Comparison of ENCODE assay signal across 9 mouse cellular contexts in genomic region chr4:55480322-55480767, GRCm38 (mm10). TPM values are rescaled to one million over a fixed set of nuclear protein-coding genes. Genes with fewer than 3 reads are reported as not detected.
DNase-seq lines count a peak whose midpoint lies in the region; TF ChIP-seq lines count a peak whose summit lies in the region.
"Had no signal": no experiment of that assay in that cellular context is flagged by ENCODE, and none has a peak within 500 bp of the region (broad histone marks: within the 10 kb centered on the region; RNA-seq: fewer than 3 reads in every experiment).

No protein-coding gene starts in this region.

- no peak overlapping the region for H3K27ac ChIP-seq in cortical plate, adult 2 months (ENCODE audit: insufficient read depth, low read length)
- H3K27ac ChIP-seq: macrophage had no signal

- no peaks in the 10 kb centered on the region for H3K4me1 ChIP-seq in cortical plate, adult 2 months (ENCODE audit: control insufficient read depth, insufficient read depth, low read length)

- intact Hi-C loops in gastrocnemius, postnatal 14 days (cut with DNase I; ENCODE audit: low total_unique reads) = no loop called here

- DNase-seq in T-cell, adult 2 months (ENCODE audit: low spot score) = peak; percentile 35
- DNase-seq in gastrocnemius, postnatal 14 days = peak; percentile 72
- DNase-seq in induced T-regulatory cell, adult 2 months (ENCODE audit: low read depth) = peak; percentile 68
- peak; percentile 63 to 78 for DNase-seq in left cerebral cortex, adult 18-20 months (ENCODE audit: low spot score in 2 of 2)
- peak; percentile 78 for DNase-seq in lung, postnatal 36 days
- peak; percentile 46 for DNase-seq in retina, postnatal 7 days (ENCODE audit: low read depth, low spot score)
- DNase-seq in urinary bladder, adult 18-20 months (ENCODE audit: low spot score in 2 of 2) = peak; percentile 39 to 75

- no peak overlapping the region for H3K4me3 ChIP-seq in cortical plate, adult 2 months (ENCODE audit: insufficient read depth, low read length)

- peak; percentile 81 for TF ChIP-seq CTCF in cortical plate, adult 2 months (IDR thresholded peaks at IDR 0.05; ENCODE audit: extremely low read depth, insufficient read depth, low read length)

- no peak for TF ChIP-seq POLR2A in cortical plate, adult 2 months (IDR thresholded peaks at IDR 0.05; ENCODE audit: extremely low read depth, insufficient read depth, low read length)

RNA-seq across cellular contexts. Expression of gene Klf4, which starts 51.9 kb away (rescaled TPM):
- 4.2 and 4.3 TPM in 2 replicates for polyA plus RNA-seq in cortical plate, adult 2 months (2012; rRNA removed)
- 10 to 100 TPM; 14.0 to 17.3 TPM for total RNA-seq in gastrocnemius, postnatal 14 days (2021)
- 10 to 100 TPM in 1 of 2 experiments, 1 to 10 TPM in 1; 8.6 to 12.4 TPM for total RNA-seq in left cerebral cortex, adult 18-20 months (2021)
